Mouse (Mus musculus): Measurements from ENCODE around the gene Psmc3.
"Not testable (repeated sequence)": the region's sequence is repeated elsewhere in the genome, so short reads cannot be mapped to it uniquely, and the experiment has no call there.

The Psmc3 gene

GRCm38 (mm10) chr2:91053934-91054382 lies at the start of gene Psmc3:
Gene Psmc3, plus strand, starts transcription at chr2:91054009.
- in situ Hi-C loops (cut with MboI, MseI) = no loop called here

- in situ Hi-C loops (cut with MboI, MseI) = no loop called here
Measured at GRCm38 (mm10) chr2:91008536-91008935, 45.3 kb upstream of the Psmc3 start.

DNA sequence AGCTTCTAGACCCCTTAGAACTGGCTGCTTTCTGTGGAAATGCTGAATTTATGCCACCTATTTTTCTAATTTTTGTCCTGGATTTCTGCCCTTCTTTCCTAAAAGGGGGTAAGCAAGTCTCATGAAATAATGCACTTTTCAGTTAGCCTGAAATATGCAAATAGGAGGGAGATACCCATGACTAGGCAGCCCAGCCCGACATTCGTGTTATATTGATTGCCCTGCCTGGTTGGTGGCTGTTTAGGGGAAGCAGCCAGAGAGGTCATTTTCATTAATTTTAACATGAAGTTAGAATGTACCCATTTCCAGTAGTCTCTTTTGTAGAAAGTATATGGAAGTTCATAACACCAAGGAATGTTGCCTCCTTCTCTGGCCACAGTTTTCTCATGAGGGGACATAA lies 39.9 kb upstream of the Psmc3 start:
- in situ Hi-C loops (cut with MboI, MseI) = no loop called here

- in situ Hi-C loops (cut with MboI, MseI) = no loop called here
Measured at GRCm38 (mm10) chr2:91015386-91015785, 38.4 kb upstream of the Psmc3 start.

- in situ Hi-C loops (cut with MboI, MseI) = no loop called here
Measured at GRCm38 (mm10) chr2:91018061-91018788, 35.6 kb upstream of the Psmc3 start.

DNA sequence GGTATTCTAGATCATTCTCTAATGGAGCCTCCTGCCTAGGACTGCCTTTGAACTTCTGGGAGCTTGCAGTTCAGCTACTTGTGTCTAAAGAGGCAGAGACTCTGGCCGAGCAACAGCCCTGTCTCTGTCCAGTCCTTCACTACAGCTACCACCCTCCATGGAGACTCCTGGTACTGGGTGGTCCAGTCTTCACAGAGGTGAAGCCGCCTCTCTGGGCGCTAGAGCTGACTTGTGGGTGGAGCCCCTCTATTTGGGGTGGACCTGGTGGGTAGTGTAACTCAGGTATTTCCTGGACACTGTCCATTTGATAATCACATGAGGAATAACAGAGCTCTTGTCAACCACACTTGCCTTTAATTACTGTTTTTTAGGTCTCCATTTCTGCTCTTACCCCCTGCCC lies 33.9 kb upstream of the Psmc3 start:
- in situ Hi-C loops (cut with MboI, MseI) = no loop called here

GRCm38 (mm10) chr2:91022266-91022665 lies 31.5 kb upstream of the Psmc3 start:
- in situ Hi-C loops (cut with MboI, MseI) = not testable (repeated sequence)

DNA sequence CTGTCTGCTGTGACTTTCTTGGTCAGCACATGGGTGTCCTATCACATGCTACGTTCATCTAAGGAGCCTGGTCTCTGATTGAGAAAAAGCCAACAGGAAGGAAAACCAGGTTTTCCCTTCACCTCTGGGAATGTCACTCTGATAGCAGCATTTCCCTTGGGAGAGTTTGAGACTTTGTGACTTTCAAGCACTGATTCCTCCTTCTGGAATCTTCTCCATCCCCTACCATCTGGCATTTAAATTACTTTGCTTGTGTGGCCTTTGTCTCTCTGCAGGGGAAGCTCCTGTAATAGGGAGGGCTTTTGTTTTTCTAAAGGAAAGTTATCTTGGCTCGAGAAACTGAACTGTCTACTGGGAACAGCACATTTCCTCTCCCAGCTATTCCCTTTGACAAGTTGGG lies 30.7 kb upstream of the Psmc3 start:
- in situ Hi-C loops (cut with MboI, MseI) = no loop called here

GRCm38 (mm10) chr2:91023956-91024355 lies 29.9 kb upstream of the Psmc3 start:
- in situ Hi-C loops (cut with MboI, MseI) = no loop called here

GRCm38 (mm10) chr2:91025081-91025516 lies 28.7 kb upstream of the Psmc3 start:
- in situ Hi-C loops (cut with MboI, MseI) = no loop called here

- in situ Hi-C loops (cut with MboI, MseI) = no loop called here
Measured at GRCm38 (mm10) chr2:91026491-91026890, 27.3 kb upstream of the Psmc3 start.

GRCm38 (mm10) chr2:91027391-91028214 lies 26.2 kb upstream of the Psmc3 start:
- in situ Hi-C loops (cut with MboI, MseI) = no loop called here

- in situ Hi-C loops (cut with MboI, MseI) = loop anchor here in 1 of 2 experiments (10.0 kb wide), 1 partner anchor 74 kb away; no protein-coding TSS in a partner anchor
Measured at GRCm38 (mm10) chr2:91031216-91031615, 22.6 kb upstream of the Psmc3 start.

DNA sequence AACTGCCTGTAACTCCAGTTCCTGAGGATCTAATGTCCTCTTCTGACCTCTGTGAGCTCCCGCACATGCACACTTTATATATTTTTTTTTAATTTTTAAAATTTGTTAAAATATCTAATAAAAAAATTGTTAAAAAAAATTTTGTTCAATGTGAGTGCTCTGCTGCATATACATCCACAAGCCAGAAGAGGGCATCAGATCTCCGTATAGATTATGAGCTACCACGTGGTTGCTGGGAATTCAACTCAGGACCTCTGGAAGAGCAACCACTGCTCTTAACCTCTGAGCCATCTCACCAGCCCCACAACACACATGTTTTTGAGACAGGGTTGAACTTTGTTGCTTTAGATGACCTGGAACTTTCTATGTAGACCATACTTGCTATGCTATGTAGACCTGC lies 20.8 kb upstream of the Psmc3 start:
- in situ Hi-C loops (cut with MboI, MseI) = loop anchor here in 1 of 2 experiments (10.0 kb wide), 1 partner anchor 72 kb away; no protein-coding TSS in a partner anchor

GRCm38 (mm10) chr2:91035385-91035784 lies 18.4 kb upstream of the Psmc3 start, which contains the start of gene Rapsn:
Gene Rapsn, plus strand, starts transcription at chr2:91035620.
- in situ Hi-C loops (cut with MboI, MseI) = loop anchor here (5.0 to 10.0 kb wide), 2 partner anchors 62 to 69 kb away; no protein-coding TSS in a partner anchor

DNA sequence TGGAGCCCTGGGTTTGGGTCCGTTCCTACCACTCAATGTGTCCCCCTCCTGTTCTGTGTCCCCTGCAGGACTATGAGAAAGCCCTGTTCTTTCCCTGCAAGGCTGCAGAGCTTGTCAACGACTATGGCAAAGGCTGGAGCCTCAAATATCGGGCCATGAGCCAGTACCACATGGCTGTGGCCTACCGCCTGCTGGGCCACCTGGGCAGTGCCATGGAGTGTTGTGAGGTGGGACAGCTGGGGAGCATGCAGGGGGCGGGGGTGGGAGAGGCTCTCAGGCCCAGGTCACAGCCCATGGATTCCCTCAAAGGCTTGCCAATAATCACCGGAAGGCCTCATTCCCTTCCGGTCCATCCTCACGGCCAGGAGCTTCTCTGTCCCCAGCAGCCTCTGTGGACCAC lies 12.0 kb upstream of the Psmc3 start:
- in situ Hi-C loops (cut with MboI, MseI) = no loop called here

DNA sequence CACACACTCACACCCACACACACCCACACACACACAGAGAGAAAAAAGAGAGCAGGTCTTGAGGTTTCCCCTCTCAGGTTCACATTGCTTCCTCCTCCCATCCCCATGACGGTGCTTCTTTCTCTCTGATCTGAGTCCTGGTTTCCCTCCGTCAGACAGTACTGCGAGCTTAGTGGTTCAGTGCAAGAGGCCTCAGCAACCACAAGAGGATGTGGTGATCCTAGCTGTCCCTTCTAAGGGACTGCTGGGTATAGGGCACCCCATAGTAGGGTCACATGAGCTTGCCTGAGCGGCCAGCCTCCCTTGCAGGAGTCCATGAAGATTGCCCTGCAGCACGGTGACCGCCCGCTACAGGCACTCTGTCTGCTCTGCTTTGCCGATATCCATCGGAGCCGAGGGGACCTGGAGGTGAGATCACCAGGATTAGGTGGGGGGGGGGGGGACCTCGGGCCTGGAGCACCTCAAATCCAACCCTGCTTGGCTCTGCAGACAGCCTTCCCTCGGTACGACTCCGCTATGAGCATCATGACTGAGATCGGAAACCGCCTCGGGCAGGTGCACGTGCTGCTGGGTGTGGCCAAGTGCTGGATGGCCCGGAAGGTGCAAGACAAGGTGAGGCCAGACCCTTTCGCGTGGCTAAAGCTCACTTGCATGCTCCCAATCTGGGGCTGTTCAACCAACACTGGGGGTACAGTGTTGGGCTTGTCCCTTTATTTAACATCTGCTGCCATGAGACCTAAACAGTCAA lies 11.0 kb upstream of the Psmc3 start:
- in situ Hi-C loops (cut with MboI, MseI) = no loop called here

DNA sequence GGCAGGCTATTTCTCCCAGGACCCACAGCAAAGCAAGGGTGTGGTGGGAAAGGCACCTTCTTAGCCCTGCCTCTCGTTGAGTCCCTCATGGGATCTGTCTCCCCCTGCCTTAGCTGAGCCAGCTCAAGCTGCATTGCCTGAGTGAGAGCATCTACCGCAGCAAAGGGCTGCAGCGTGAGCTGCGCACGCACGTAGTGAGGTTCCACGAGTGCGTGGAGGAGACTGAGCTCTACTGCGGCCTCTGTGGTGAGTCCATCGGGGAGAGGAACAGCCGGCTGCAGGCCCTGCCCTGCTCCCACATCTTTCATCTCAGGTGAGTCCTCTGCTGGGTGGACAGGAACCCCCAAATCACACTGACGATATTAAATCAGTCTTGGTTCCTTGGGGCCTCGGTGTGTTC lies 9.1 kb upstream of the Psmc3 start:
- in situ Hi-C loops (cut with MboI, MseI) = no loop called here

- in situ Hi-C loops (cut with MboI, MseI) = not testable (repeated sequence)
Measured at GRCm38 (mm10) chr2:91045805-91046204, 8.0 kb upstream of the Psmc3 start.

- in situ Hi-C loops (cut with MboI, MseI) = no loop called here
Measured at GRCm38 (mm10) chr2:91047359-91047758, 6.5 kb upstream of the Psmc3 start.

DNA sequence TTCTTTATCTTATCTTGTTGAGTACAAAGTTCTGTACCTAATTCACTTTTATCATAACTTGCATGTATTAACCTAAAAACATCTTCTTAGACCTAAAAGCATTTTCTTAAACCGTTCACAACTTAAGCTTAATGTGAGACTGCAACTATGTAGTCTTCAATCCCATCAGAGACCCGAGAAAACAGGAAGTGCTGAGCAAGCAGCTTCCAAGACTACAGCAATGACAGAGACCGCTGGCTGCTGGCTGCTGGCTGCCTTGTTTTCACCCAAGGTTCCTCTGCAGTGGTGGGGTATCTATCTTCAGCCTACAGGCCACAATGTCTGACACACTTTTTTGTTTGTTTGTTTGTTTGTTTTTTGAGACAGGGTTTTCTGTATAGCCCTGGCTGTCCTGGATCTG lies 1.9 kb upstream of the Psmc3 start:
- in situ Hi-C loops (cut with MboI, MseI) = no loop called here

DNA sequence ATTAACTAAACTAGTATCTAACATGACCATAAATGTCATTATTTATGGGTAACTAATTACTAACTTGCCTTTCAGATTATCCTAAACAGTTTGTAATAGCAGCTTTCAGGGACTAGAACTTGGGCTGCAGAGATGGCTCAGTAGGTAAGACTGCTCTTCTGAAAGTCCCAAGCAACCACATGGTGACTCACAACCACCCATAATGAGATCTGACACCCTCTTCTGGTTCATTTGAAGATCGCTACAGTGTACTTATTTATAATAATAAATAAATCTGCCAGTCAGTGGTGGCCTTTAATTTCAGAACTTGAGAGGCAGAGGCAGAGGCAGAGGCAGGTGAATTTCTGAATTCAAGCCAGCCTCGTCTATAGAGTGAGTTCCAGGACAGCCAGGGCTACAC lies 1.1 kb upstream of the Psmc3 start:
- in situ Hi-C loops (cut with MboI, MseI) = no loop called here

Measured in T-helper 17 cell (primary cell).